Mouse (Mus musculus): ENCODE measurements around the gene Mbnl3. TPM values are rescaled to one million over a fixed set of nuclear protein-coding genes. Genes with fewer than 3 reads are reported as not detected.

The Mbnl3 gene
- polyA plus RNA-seq, 1 experiment: 0.73 TPM

GRCm38 (mm10) chrX:51102748-51103147 lies 103.6 kb downstream of the Mbnl3 start:
- H3K79me2 ChIP-seq (ENCODE audit: control insufficient read depth, insufficient read depth): no peaks in the 10 kb centered on the region
- no peak for TF ChIP-seq USF1 (IDR thresholded peaks at IDR 0.05; ENCODE audit: low read depth)
- TF ChIP-seq POLR2AphosphoS2 (IDR thresholded peaks at IDR 0.05; ENCODE audit: insufficient read length, low read depth): no peak
- no peak for TF ChIP-seq TCF12 (IDR thresholded peaks at IDR 0.05; ENCODE audit: insufficient read depth, poor library complexity, severe bottlenecking)
- no peak for TF ChIP-seq CEBPB (IDR thresholded peaks at IDR 0.05; ENCODE audit: insufficient read depth, poor library complexity, severe bottlenecking)
- no peak for TF ChIP-seq REST (IDR thresholded peaks at IDR 0.05; ENCODE audit: insufficient read depth, insufficient read length)
- no peak for TF ChIP-seq TCF3 (IDR thresholded peaks at IDR 0.05; ENCODE audit: insufficient read length, low read depth)
- TF ChIP-seq MYOG (IDR thresholded peaks at IDR 0.05; ENCODE audit: control insufficient read depth in 1 of 3, insufficient read depth in 1 of 3, insufficient read length in 2 of 3, low read depth in 2 of 3): no peak
- TF ChIP-seq MYOD1 (IDR thresholded peaks at IDR 0.05; ENCODE audit: control insufficient read depth in 1 of 3, insufficient read length in 2 of 3, low read depth in 2 of 3): no peak
- TF ChIP-seq SRF (IDR thresholded peaks at IDR 0.05; ENCODE audit: control insufficient read depth, insufficient read length, low read depth): no peak
- no peak for TF ChIP-seq E2F4 (IDR thresholded peaks at IDR 0.05; ENCODE audit: insufficient read depth)
- no peak for TF ChIP-seq POLR2A (IDR thresholded peaks at IDR 0.05; ENCODE audit: insufficient read length, low read depth)
- TF ChIP-seq MAX (IDR thresholded peaks at IDR 0.05; ENCODE audit: low read depth): no peak

GRCm38 (mm10) chrX:51084972-51085371 lies 121.4 kb downstream of the Mbnl3 start:
- H3K4me2 ChIP-seq (ENCODE audit: low read depth): no peak overlapping the region
- no peak overlapping the region for H3ac ChIP-seq (ENCODE audit: control insufficient read depth, insufficient read length)
- no peaks in the 10 kb centered on the region for H3K36me3 ChIP-seq (ENCODE audit: control insufficient read depth, insufficient read depth)
- TF ChIP-seq MAX (IDR thresholded peaks at IDR 0.05; ENCODE audit: low read depth) (no peak), TCF3 (IDR thresholded peaks at IDR 0.05; ENCODE audit: insufficient read length, low read depth) (no peak), MYOG (IDR thresholded peaks at IDR 0.05; ENCODE audit: control insufficient read depth in 1 of 3, insufficient read depth in 1 of 3, insufficient read length in 2 of 3, low read depth in 2 of 3) (no peak), CEBPB (IDR thresholded peaks at IDR 0.05; ENCODE audit: insufficient read depth, poor library complexity, severe bottlenecking) (no peak), REST (IDR thresholded peaks at IDR 0.05; ENCODE audit: insufficient read depth, insufficient read length) (no peak), MYOD1 (IDR thresholded peaks at IDR 0.05; ENCODE audit: control insufficient read depth in 1 of 3, insufficient read length in 2 of 3, low read depth in 2 of 3) (no peak), E2F4 (IDR thresholded peaks at IDR 0.05; ENCODE audit: insufficient read depth) (no peak), USF1 (IDR thresholded peaks at IDR 0.05; ENCODE audit: low read depth) (no peak), POLR2A (IDR thresholded peaks at IDR 0.05; ENCODE audit: insufficient read length, low read depth) (no peak), POLR2AphosphoS2 (IDR thresholded peaks at IDR 0.05; ENCODE audit: insufficient read length, low read depth) (no peak), TCF12 (IDR thresholded peaks at IDR 0.05; ENCODE audit: insufficient read depth, poor library complexity, severe bottlenecking) (no peak), SRF (IDR thresholded peaks at IDR 0.05; ENCODE audit: control insufficient read depth, insufficient read length, low read depth) (no peak)
- H3K27me3 ChIP-seq (ENCODE audit: control insufficient read depth, insufficient read depth, insufficient read length): no peaks in the 10 kb centered on the region
- no peaks in the 10 kb centered on the region for H3K79me2 ChIP-seq (ENCODE audit: control insufficient read depth, insufficient read depth)
- H3K4me3 ChIP-seq: no peak overlapping the region

More at GRCm38 (mm10) chrX:51102748-51103147, 103.6 kb downstream of the Mbnl3 start:
- Histone ChIP-seq H3ac (ENCODE audit: control insufficient read depth, insufficient read length) (no peak overlapping the region), H3K4me2 (ENCODE audit: low read depth) (no peak overlapping the region), H3K36me3 (ENCODE audit: control insufficient read depth, insufficient read depth) (no peaks in the 10 kb centered on the region), H3K27me3 (ENCODE audit: control insufficient read depth, insufficient read depth, insufficient read length) (no peaks in the 10 kb centered on the region), H3K4me3 (no peak overlapping the region)

- Histone ChIP-seq H3ac (ENCODE audit: control insufficient read depth, insufficient read length) (no peak overlapping the region), H3K4me3 (no peak overlapping the region), H3K4me2 (ENCODE audit: low read depth) (no peak overlapping the region), H3K79me2 (ENCODE audit: control insufficient read depth, insufficient read depth) (no peaks in the 10 kb centered on the region), H3K36me3 (ENCODE audit: control insufficient read depth, insufficient read depth) (no peaks in the 10 kb centered on the region), H3K27me3 (ENCODE audit: control insufficient read depth, insufficient read depth, insufficient read length) (no peaks in the 10 kb centered on the region)
- no peak for TF ChIP-seq POLR2AphosphoS2 (IDR thresholded peaks at IDR 0.05; ENCODE audit: insufficient read length, low read depth)
- TF ChIP-seq TCF12 (IDR thresholded peaks at IDR 0.05; ENCODE audit: insufficient read depth, poor library complexity, severe bottlenecking): no peak
- TF ChIP-seq MAX (IDR thresholded peaks at IDR 0.05; ENCODE audit: low read depth): no peak
- no peak for TF ChIP-seq REST (IDR thresholded peaks at IDR 0.05; ENCODE audit: insufficient read depth, insufficient read length)
- TF ChIP-seq E2F4 (IDR thresholded peaks at IDR 0.05; ENCODE audit: insufficient read depth): no peak
- no peak for TF ChIP-seq MYOD1 (IDR thresholded peaks at IDR 0.05; ENCODE audit: control insufficient read depth in 1 of 3, insufficient read length in 2 of 3, low read depth in 2 of 3)
- no peak for TF ChIP-seq TCF3 (IDR thresholded peaks at IDR 0.05; ENCODE audit: insufficient read length, low read depth)
- no peak for TF ChIP-seq USF1 (IDR thresholded peaks at IDR 0.05; ENCODE audit: low read depth)
- TF ChIP-seq MYOG (IDR thresholded peaks at IDR 0.05; ENCODE audit: control insufficient read depth in 1 of 3, insufficient read depth in 1 of 3, insufficient read length in 2 of 3, low read depth in 2 of 3): no peak
- TF ChIP-seq POLR2A (IDR thresholded peaks at IDR 0.05; ENCODE audit: insufficient read length, low read depth): no peak
- TF ChIP-seq CEBPB (IDR thresholded peaks at IDR 0.05; ENCODE audit: insufficient read depth, poor library complexity, severe bottlenecking): no peak
- TF ChIP-seq SRF (IDR thresholded peaks at IDR 0.05; ENCODE audit: control insufficient read depth, insufficient read length, low read depth): no peak
Measured at GRCm38 (mm10) chrX:51084211-51084610, 122.1 kb downstream of the Mbnl3 start.

- no peak overlapping the region for H3K4me3 ChIP-seq
- H3K27me3 ChIP-seq (ENCODE audit: control insufficient read depth, insufficient read depth, insufficient read length): no peaks in the 10 kb centered on the region
- H3K79me2 ChIP-seq (ENCODE audit: control insufficient read depth, insufficient read depth): no peaks in the 10 kb centered on the region
- H3K36me3 ChIP-seq (ENCODE audit: control insufficient read depth, insufficient read depth): no peaks in the 10 kb centered on the region
- no peak overlapping the region for H3K4me2 ChIP-seq (ENCODE audit: low read depth)
- no peak overlapping the region for H3ac ChIP-seq (ENCODE audit: control insufficient read depth, insufficient read length)
- TF ChIP-seq MAX (IDR thresholded peaks at IDR 0.05; ENCODE audit: low read depth): no peak
- no peak for TF ChIP-seq POLR2AphosphoS2 (IDR thresholded peaks at IDR 0.05; ENCODE audit: insufficient read length, low read depth)
- no peak for TF ChIP-seq REST (IDR thresholded peaks at IDR 0.05; ENCODE audit: insufficient read depth, insufficient read length)
- TF ChIP-seq E2F4 (IDR thresholded peaks at IDR 0.05; ENCODE audit: insufficient read depth): no peak
- no peak for TF ChIP-seq TCF12 (IDR thresholded peaks at IDR 0.05; ENCODE audit: insufficient read depth, poor library complexity, severe bottlenecking)
Measured at GRCm38 (mm10) chrX:51076744-51077143, 129.6 kb downstream of the Mbnl3 start.

Other genes with a start within 250 kb of the Mbnl3 start
- 8.3 TPM for gene Rap2c, start 188.5 kb downstream of the Mbnl3 start, polyA plus RNA-seq (2012; fragmentation: generic; extraction: Trizol)